Mouse (Mus musculus): ENCODE data around the gene Tac1. TPM values are rescaled to one million over a fixed set of nuclear protein-coding genes. Genes with fewer than 3 reads are reported as not detected.

Tac1 gene
- 0.29 TPM in 1 of 2 replicates, not detected in the other for polyA plus RNA-seq (2015; fragmentation: Nextera tagmentation; extraction: Ambion mirVana)

GRCm38 (mm10) chr6:7554829-7555391 lies at the start of gene Tac1:
Gene Tac1, plus strand, starts transcription at chr6:7554879.

Other genes with a start within 250 kb of the Tac1 start
- gene Asns, start 138.4 kb downstream of the Tac1 start, polyA plus RNA-seq (2015; fragmentation: Nextera tagmentation; extraction: Ambion mirVana): 182 and 222 TPM in 2 replicates